In the genomic region with DNA sequence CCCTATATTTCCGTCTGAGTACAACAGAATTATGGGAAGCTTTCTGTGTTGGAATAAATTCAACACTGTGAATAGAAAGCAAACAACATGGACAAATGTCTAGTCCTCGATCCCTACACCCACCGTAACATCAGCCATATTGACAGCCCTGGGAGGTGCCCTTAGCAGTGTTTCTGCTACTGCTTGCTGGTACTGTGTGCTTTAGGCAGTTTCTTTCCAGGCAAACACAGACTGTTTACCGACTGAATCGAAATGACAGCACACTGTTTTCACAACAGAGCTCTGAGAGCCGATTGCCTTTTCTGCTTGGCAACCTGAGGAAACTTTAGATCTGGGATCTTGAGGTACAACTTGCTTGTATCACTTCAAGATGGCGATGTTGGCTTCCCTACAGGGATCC, we compare ENCODE assay signal across 24 mouse cellular contexts. TPM values are rescaled to one million over a fixed set of nuclear protein-coding genes. Genes with fewer than 3 reads are reported as not detected.
"Had no signal": no experiment of that assay in that cellular context is flagged by ENCODE, and none has a peak within 500 bp of the region (broad histone marks: within the 10 kb centered on the region; RNA-seq: fewer than 3 reads in every experiment).

No protein-coding gene starts in this region.

- H3K27me3 ChIP-seq: forebrain, embryonic 15.5 days; heart, embryonic 12.5 days; hindbrain, embryonic 12.5 days; hindbrain, embryonic 15.5 days; intestine, embryonic 15.5 days; limb, embryonic 12.5 days had no signal

- H3K9ac ChIP-seq: forebrain, embryonic 15.5 days; forebrain, postnatal 0 days; heart, embryonic 12.5 days; hindbrain, embryonic 12.5 days; hindbrain, embryonic 15.5 days; intestine, embryonic 15.5 days; limb, embryonic 12.5 days had no signal

- H3K4me2 ChIP-seq: forebrain, embryonic 15.5 days; heart, embryonic 12.5 days; hindbrain, embryonic 12.5 days; hindbrain, embryonic 15.5 days; intestine, embryonic 15.5 days; limb, embryonic 12.5 days had no signal

- H3K9me3 ChIP-seq: forebrain, embryonic 15.5 days; heart, embryonic 10.5 days; heart, embryonic 12.5 days; hindbrain, embryonic 10.5 days; hindbrain, embryonic 12.5 days; hindbrain, embryonic 15.5 days; intestine, embryonic 15.5 days; limb, embryonic 10.5 days; limb, embryonic 12.5 days had no signal

- H3K4me3 ChIP-seq: forebrain, embryonic 15.5 days; heart, embryonic 10.5 days; heart, embryonic 12.5 days; hindbrain, embryonic 10.5 days; hindbrain, embryonic 12.5 days; hindbrain, embryonic 15.5 days; intestine, embryonic 15.5 days; layer of hippocampus, adult 2 months; left cerebral cortex, adult 2 months; limb, embryonic 10.5 days; limb, embryonic 12.5 days had no signal

- DNase-seq: forebrain, postnatal 0 days; gastrocnemius, postnatal 14 days; gastrocnemius, postnatal 36 days; heart, adult 18-20 months; heart, postnatal 10 days; heart, postnatal 4 days; kidney, adult 18-20 months; kidney, adult 8-10 months; kidney, postnatal 10 days; kidney, postnatal 25 days; kidney, postnatal 4 days had no signal

- H3K27ac ChIP-seq: forebrain, embryonic 15.5 days; heart, embryonic 10.5 days; hindbrain, embryonic 10.5 days; hindbrain, embryonic 12.5 days; hindbrain, embryonic 15.5 days; intestine, embryonic 15.5 days; layer of hippocampus, adult 2 months; left cerebral cortex, adult 2 months; limb, embryonic 10.5 days; limb, embryonic 12.5 days had no signal

- H3K36me3 ChIP-seq: forebrain, embryonic 15.5 days; heart, embryonic 10.5 days; heart, embryonic 12.5 days; hindbrain, embryonic 10.5 days; hindbrain, embryonic 12.5 days; hindbrain, embryonic 15.5 days; intestine, embryonic 15.5 days; limb, embryonic 10.5 days; limb, embryonic 12.5 days had no signal

- H3K4me1 ChIP-seq: intestine, embryonic 15.5 days had no signal

- ATAC-seq: forebrain, embryonic 15.5 days; forebrain, postnatal 0 days; inflammation-experienced regulatory T-cells, adult 6 months; intestine, embryonic 15.5 days; intestine, postnatal 0 days had no signal

RNA-seq across cellular contexts. Expression of a gene that starts 12.8 kb away (rescaled TPM):
- polyA plus RNA-seq: inflammation-experienced regulatory T-cells, adult 6 months had no signal
